ENCODE assay signal across 9 mouse cellular contexts in the genomic region with DNA sequence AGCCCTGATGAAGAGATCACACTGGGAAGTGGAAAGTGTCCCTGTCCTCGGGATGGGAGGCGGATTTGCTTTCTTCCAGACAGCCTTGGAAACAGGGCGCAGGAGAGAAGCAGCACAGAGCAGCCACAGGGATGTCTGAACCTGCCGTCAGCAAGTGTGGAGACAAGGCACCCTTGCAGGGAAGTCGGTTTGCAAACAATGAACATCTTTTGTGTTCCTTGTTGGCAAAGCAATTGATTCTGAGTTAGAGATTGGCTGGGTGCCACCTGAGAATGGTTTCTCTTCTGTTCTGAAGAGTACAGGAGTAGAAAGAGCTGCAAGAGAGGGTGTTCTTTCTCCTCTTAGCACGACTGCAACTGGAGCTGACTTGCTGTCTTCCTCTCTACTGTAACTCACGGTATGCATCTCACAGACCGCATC.
DNase-seq lines count a peak whose midpoint lies in the region; ATAC-seq and TF ChIP-seq lines count a peak whose summit lies in the region.
"Had no signal": no experiment of that assay in that cellular context is flagged by ENCODE, and none has a peak within 500 bp of the region (broad histone marks: within the 10 kb centered on the region; RNA-seq: fewer than 3 reads in every experiment).

No protein-coding gene starts in this region.

- intact Hi-C loops in left cerebral cortex, postnatal 25 days (cut with DNase I) = no loop called here

- H3K36me3 ChIP-seq in heart, embryonic 12.5 days = no peaks in the 10 kb centered on the region
- H3K36me3 ChIP-seq: liver, embryonic 15.5 days had no signal

- TF ChIP-seq POLR2A in brain, embryonic 14.5 days (IDR thresholded peaks at IDR 0.05; ENCODE audit: borderline replicate concordance, extremely low read depth, insufficient read depth, insufficient read length, poor library complexity, severe bottlenecking) = no peak

- H3K9ac ChIP-seq in heart, embryonic 12.5 days = no peak overlapping the region
- H3K9ac ChIP-seq: liver, embryonic 15.5 days had no signal

- TF ChIP-seq CTCF in brain, embryonic 14.5 days (IDR thresholded peaks at IDR 0.05; ENCODE audit: borderline replicate concordance, extremely low read depth, insufficient read depth, insufficient read length) = no peak

- H3K4me3 ChIP-seq in heart, embryonic 12.5 days = no peak overlapping the region
- H3K4me3 ChIP-seq: liver, embryonic 15.5 days had no signal

- no peak overlapping the region for H3K27ac ChIP-seq in heart, embryonic 12.5 days (ENCODE audit: poor library complexity, severe bottlenecking)
- H3K27ac ChIP-seq: liver, embryonic 15.5 days had no signal

- no peaks in the 10 kb centered on the region for H3K9me3 ChIP-seq in heart, embryonic 12.5 days (replicated peaks)
- H3K9me3 ChIP-seq: liver, embryonic 15.5 days had no signal

- H3K4me1 ChIP-seq in heart, embryonic 12.5 days (replicated peaks) = no peaks in the 10 kb centered on the region
- H3K4me1 ChIP-seq: liver, embryonic 15.5 days had no signal

- ATAC-seq in heart, embryonic 12.5 days (ENCODE audit: insufficient number of reproducible peaks, low FRiP score) = no peak

- WGBS in heart, embryonic 12.5 days = 16% methylated on average over 8 of the region's 8 CpGs

- no peaks in the 10 kb centered on the region for H3K27me3 ChIP-seq in heart, embryonic 12.5 days (replicated peaks)
- H3K27me3 ChIP-seq: liver, embryonic 15.5 days had no signal

- DNase-seq in heart, adult 8-10 months (ENCODE audit: low spot score) = no peak
- DNase-seq in brain, embryonic 14.5 days (ENCODE audit: low read depth) = peak; percentile 90
- DNase-seq in frontal cortex, postnatal 36 days (ENCODE audit: low spot score in 2 of 2) = peak; percentile 30 to 38
- DNase-seq in left cerebral cortex, postnatal 25 days (ENCODE audit: low spot score in 2 of 2) = peak; percentile 34 to 42
- DNase-seq in right cerebral cortex, adult 18-20 months = peak; percentile 34
- no peak for DNase-seq in urinary bladder, adult 18-20 months (ENCODE audit: low spot score in 2 of 2)
- no peak for DNase-seq in cerebellum, adult 9-11 months

- peak overlapping the region; percentile 50 for H3K4me2 ChIP-seq in heart, embryonic 12.5 days
- H3K4me2 ChIP-seq: liver, embryonic 15.5 days had no signal

Comparison
In these comparisons a context has a peak if more than half of its experiments do, and no peak if none do; other contexts are left out.
1. DNase-seq: peak in brain, embryonic 14.5 days (single experiment), frontal cortex, postnatal 36 days (2 of 2), left cerebral cortex, postnatal 25 days (2 of 2) and right cerebral cortex, adult 18-20 months (single experiment); none in heart, adult 8-10 months (single experiment), urinary bladder, adult 18-20 months (0 of 2) and cerebellum, adult 9-11 months (single experiment).